Mouse (Mus musculus): ENCODE data around the gene Loxl1.

DNA sequence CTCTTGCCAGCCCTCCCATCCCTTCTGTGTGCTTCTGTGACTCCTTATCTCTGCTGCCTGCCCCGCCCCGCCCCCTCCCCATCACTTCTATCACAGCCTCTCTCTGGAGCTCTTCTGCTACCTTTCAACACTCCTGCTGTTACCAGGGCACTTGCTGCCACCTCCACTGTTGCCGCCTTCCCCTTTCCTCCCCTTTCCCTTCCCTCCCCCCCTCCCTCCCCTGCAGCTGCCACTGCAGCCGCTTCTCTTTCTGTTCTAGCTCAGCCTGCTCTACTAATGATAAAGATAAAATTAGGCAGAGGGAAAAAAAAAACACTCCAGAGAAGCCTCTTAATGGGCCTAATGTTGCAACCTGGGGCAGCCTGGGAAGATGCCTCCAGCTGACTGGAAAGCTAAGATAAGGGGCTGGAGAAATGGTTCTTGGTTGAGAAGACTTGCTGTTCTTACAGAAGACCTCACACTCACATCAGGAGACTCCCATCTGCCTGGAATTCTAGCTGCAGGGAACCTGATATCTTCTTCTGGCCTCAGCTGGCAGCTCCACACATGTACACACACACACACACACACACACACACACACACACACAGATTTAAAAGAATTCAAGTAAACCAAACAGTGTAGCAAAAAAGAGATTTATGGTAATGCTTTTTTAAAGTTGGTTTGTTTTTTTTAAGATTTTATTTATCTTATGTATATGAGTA lies 13.6 kb upstream of the Loxl1 start:
- TF ChIP-seq CTCF (IDR thresholded peaks at IDR 0.05; ENCODE audit: insufficient read depth, low read length) (no peak), POLR2A (IDR thresholded peaks at IDR 0.05; ENCODE audit: borderline replicate concordance, extremely low read depth, low read depth, low read length) (no peak)

All from lung, adult 2 months (tissue).